Comparison of ENCODE assay signal across 25 mouse cellular contexts in the genomic region with DNA sequence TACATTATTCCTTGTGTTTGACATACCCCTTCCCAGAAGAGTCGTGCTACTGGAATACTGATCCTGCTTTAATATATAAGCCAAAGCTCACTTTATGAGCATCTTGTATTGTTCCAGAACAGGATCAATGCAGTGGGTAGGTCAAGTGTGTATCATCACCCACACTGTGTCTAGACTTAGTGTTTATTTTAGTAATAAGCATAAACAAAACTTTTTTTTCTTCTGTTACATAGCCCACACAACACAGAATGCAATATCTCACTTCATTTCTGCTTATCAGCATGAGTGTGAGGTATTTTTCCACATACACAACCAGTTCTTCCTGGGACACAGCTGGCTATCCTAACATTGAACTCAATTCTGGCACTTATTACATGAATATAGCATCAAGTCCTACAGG.
"Had no signal": no experiment of that assay in that cellular context is flagged by ENCODE, and none has a peak within 500 bp of the region (broad histone marks: within the 10 kb centered on the region; RNA-seq: fewer than 3 reads in every experiment).

No protein-coding gene starts in this region.

- H3K27me3 ChIP-seq: heart, embryonic 13.5 days; heart, embryonic 15.5 days; hindbrain, embryonic 13.5 days; hindbrain, embryonic 15.5 days; kidney, embryonic 15.5 days; limb, embryonic 13.5 days; limb, embryonic 15.5 days had no signal

- H3K36me3 ChIP-seq: heart, embryonic 13.5 days; heart, embryonic 15.5 days; hindbrain, embryonic 13.5 days; hindbrain, embryonic 15.5 days; kidney, embryonic 15.5 days; limb, embryonic 13.5 days; limb, embryonic 15.5 days had no signal

- H3K9ac ChIP-seq: heart, embryonic 13.5 days; heart, embryonic 15.5 days; hindbrain, embryonic 13.5 days; hindbrain, embryonic 15.5 days; kidney, embryonic 15.5 days; limb, embryonic 13.5 days; limb, embryonic 15.5 days had no signal

- H3K4me2 ChIP-seq: heart, embryonic 11.5 days; heart, embryonic 13.5 days; heart, embryonic 15.5 days; hindbrain, embryonic 13.5 days; hindbrain, embryonic 15.5 days; kidney, embryonic 15.5 days; limb, embryonic 13.5 days; limb, embryonic 15.5 days had no signal

- ATAC-seq: hindbrain, postnatal 0 days; intestine, embryonic 16.5 days had no signal

- H3K27ac ChIP-seq: heart, adult 2 months; heart, embryonic 13.5 days; heart, embryonic 15.5 days; hindbrain, embryonic 13.5 days; hindbrain, embryonic 15.5 days; hindbrain, postnatal 0 days; kidney, embryonic 15.5 days; kidney, postnatal 0 days; limb, embryonic 13.5 days; limb, embryonic 15.5 days had no signal

- H3K9me3 ChIP-seq: heart, embryonic 13.5 days; heart, embryonic 15.5 days; hindbrain, embryonic 13.5 days; hindbrain, embryonic 15.5 days; kidney, embryonic 15.5 days; limb, embryonic 13.5 days; limb, embryonic 15.5 days had no signal

- DNase-seq: gastrocnemius, postnatal 14 days; gastrocnemius, postnatal 36 days; heart, adult 11 months; heart, adult 2 months; heart, postnatal 14 days; heart, postnatal 36 days; kidney, adult 11 months; kidney, adult 2 months; kidney, adult 9 months; kidney, postnatal 14 days; kidney, postnatal 36 days; layer of hippocampus, adult 9-11 months; layer of hippocampus, postnatal 36 days; left cerebral cortex, postnatal 4 days had no signal

- H3K4me3 ChIP-seq: heart, adult 2 months; heart, embryonic 13.5 days; heart, embryonic 15.5 days; hindbrain, embryonic 13.5 days; hindbrain, embryonic 15.5 days; kidney, embryonic 15.5 days; limb, embryonic 13.5 days; limb, embryonic 15.5 days had no signal

- H3K4me1 ChIP-seq: heart, embryonic 13.5 days; heart, embryonic 15.5 days; hindbrain, embryonic 13.5 days; hindbrain, embryonic 15.5 days; kidney, embryonic 15.5 days; limb, embryonic 13.5 days; limb, embryonic 15.5 days had no signal
